Mouse (Mus musculus) ES-E14 (cell line): Measurements from ENCODE around the gene Pld4. TPM values are rescaled to one million over a fixed set of nuclear protein-coding genes. Genes with fewer than 3 reads are reported as not detected.

Experiments used
- DNase-seq: peaks from one replicate; pipeline ENCODE4 v3.0.0-alpha.2; 2013; ENCODE audit warnings: low read depth, low spot score
- H3K27ac ChIP-seq: 2 replicates; pipeline ENCODE4 v1.5.1; 2012; ENCODE audit warnings: low read depth, mild to moderate bottlenecking, low read length, moderate library complexity, mixed read lengths; ENCODE audit not compliant: poor library complexity, insufficient read depth, severe bottlenecking
- H3K36me3 ChIP-seq: 2 replicates; pipeline ENCODE4 v1.6.1; 2012; ENCODE audit warnings: mild to moderate bottlenecking, low read length, moderate library complexity, mixed read lengths; ENCODE audit not compliant: control insufficient read depth, poor library complexity, insufficient read depth, severe bottlenecking
- H3K4me1 ChIP-seq, 2 experiments: fragments of 150-350 bp in 1 of 2; sonication (generic) in 1 of 2; 2 replicates each; pipeline ENCODE4 v1.6.1; 2012; ENCODE audit warnings: low read length in 2 of 2, mild to moderate bottlenecking in 1 of 2, mixed read lengths in 1 of 2; ENCODE audit not compliant: control insufficient read depth in 2 of 2, insufficient read depth in 2 of 2, poor library complexity in 1 of 2
- H3K4me3 ChIP-seq, 2 experiments: fragments of 150-350 bp in 1 of 2; sonication (generic) in 1 of 2; 2 replicates each; pipeline ENCODE4 v1.5.1; 2012; ENCODE audit warnings: low read length in 2 of 2, low read depth in 1 of 2, mild to moderate bottlenecking in 1 of 2, mixed read lengths in 1 of 2; ENCODE audit not compliant: insufficient read depth in 1 of 2, poor library complexity in 1 of 2, severe bottlenecking in 1 of 2
- H3K9ac ChIP-seq: 2 replicates; pipeline ENCODE4 v1.6.1; 2012; ENCODE audit warnings: low read depth, mild to moderate bottlenecking, low read length, mixed read lengths; ENCODE audit not compliant: poor library complexity, insufficient read depth, severe bottlenecking
- H3K9me3 ChIP-seq: fragments of 150-350 bp; sonication (generic); 2 replicates; pipeline ENCODE4 v1.6.1; 2012; ENCODE audit warnings: low read depth, mild to moderate bottlenecking, low read length; ENCODE audit not compliant: control insufficient read depth, insufficient read depth
- CHD2 ChIP-seq: IDR thresholded peaks from 2 replicates; pipeline ENCODE4 v1.6.1; 2014; ENCODE audit warnings: mild to moderate bottlenecking, low read depth, low read length, inconsistent platforms
- HCFC1 ChIP-seq: IDR thresholded peaks from 2 replicates; pipeline ENCODE4 v1.6.1; 2012; ENCODE audit warnings: low read length, inconsistent platforms, borderline replicate concordance; ENCODE audit not compliant: insufficient read depth
- MAFK ChIP-seq: IDR thresholded peaks from 2 replicates; pipeline ENCODE4 v1.6.1; 2014; ENCODE audit warnings: mild to moderate bottlenecking, low read depth, low read length, inconsistent platforms; ENCODE audit not compliant: insufficient read depth
- ZC3H11A ChIP-seq: IDR thresholded peaks from 2 replicates; pipeline ENCODE4 v1.6.1; 2012; ENCODE audit warnings: low read depth, mild to moderate bottlenecking, inconsistent platforms, low read length, borderline replicate concordance
- ZNF384 ChIP-seq: IDR thresholded peaks from 2 replicates; pipeline ENCODE4 v1.6.1; 2012; ENCODE audit warnings: low read depth, low read length, inconsistent platforms
- in situ Hi-C, 2 experiments: fragments of 600-800 bp; cut with MboI; formaldehyde crosslinking; loops; one replicate each; pipeline ENCODE4 v1.15.1; 2025; ENCODE audit warnings: low sequenced_read_pairs in 2 of 2, inconsistent platforms in 1 of 2; ENCODE audit not compliant: unreplicated experiment in 2 of 2
- total RNA-seq: library from RNA; depleted of rRNA; stranded (reverse); fragments of 300-350 nt; gene quantifications from 2 replicates; pipeline ENCODE4 v1.2.3, GENCODE M21; 2012

Gene Pld4
- total RNA-seq, 1 experiment: 2.4 TPM

- peaks cover 57% of the 10 kb centered on the region; the same call in 1 of the 2 replicates for H3K36me3 ChIP-seq
- H3K4me3 ChIP-seq: no peak overlapping the region
- no peak for DNase-seq
- H3K27ac ChIP-seq: no peak overlapping the region
- no peak overlapping the region for H3K9ac ChIP-seq
- TF ChIP-seq CHD2 (no peak), ZC3H11A (no peak), MAFK (no peak), HCFC1 (no peak), ZNF384 (no peak)
- H3K4me1 ChIP-seq: no peaks in the 10 kb centered on the region
- no peaks in the 10 kb centered on the region for H3K9me3 ChIP-seq
- in situ Hi-C loops: no loop called here
Measured at GRCm38 (mm10) chr12:112732591-112732990, 27.9 kb upstream of the Pld4 start.

- H3K27ac ChIP-seq: no peak overlapping the region
- H3K36me3 ChIP-seq: peaks cover 70% of the 10 kb centered on the region; the same call in 1 of the 2 replicates
- no peaks in the 10 kb centered on the region for H3K9me3 ChIP-seq
- no peak overlapping the region for H3K4me3 ChIP-seq
- H3K4me1 ChIP-seq: no peaks in the 10 kb centered on the region; a peak in 2 of 4 replicates
- no peak for DNase-seq
- no peak overlapping the region for H3K9ac ChIP-seq
- in situ Hi-C loops: no loop called here
- no peak for TF ChIP-seq ZC3H11A
- no peak for TF ChIP-seq ZNF384
- TF ChIP-seq CHD2: no peak
- TF ChIP-seq HCFC1: no peak
- no peak for TF ChIP-seq MAFK
Measured at GRCm38 (mm10) chr12:112734108-112734820, 26.2 kb upstream of the Pld4 start.

- H3K36me3 ChIP-seq: peaks cover 73% of the 10 kb centered on the region; the same call in 1 of the 2 replicates
- no peak overlapping the region for H3K27ac ChIP-seq
- H3K4me3 ChIP-seq: no peak overlapping the region
- DNase-seq: no peak
- no peaks in the 10 kb centered on the region; a peak in 2 of 4 replicates for H3K4me1 ChIP-seq
- in situ Hi-C loops: no loop called here
- no peak for TF ChIP-seq CHD2
- TF ChIP-seq ZNF384: no peak
- no peak for TF ChIP-seq HCFC1
- TF ChIP-seq ZC3H11A: no peak
- TF ChIP-seq MAFK: no peak
- no peak overlapping the region for H3K9ac ChIP-seq
- H3K9me3 ChIP-seq: no peaks in the 10 kb centered on the region
Measured at GRCm38 (mm10) chr12:112734881-112735655, 25.4 kb upstream of the Pld4 start.

GRCm38 (mm10) chr12:112735896-112736635 lies 24.4 kb upstream of the Pld4 start:
- in situ Hi-C loops: no loop called here
- peaks cover 69% of the 10 kb centered on the region; the same call in 1 of the 2 replicates for H3K36me3 ChIP-seq
- no peak overlapping the region for H3K9ac ChIP-seq
- TF ChIP-seq ZNF384 (no peak), HCFC1 (no peak), ZC3H11A (no peak), CHD2 (no peak), MAFK (no peak)
- no peak overlapping the region for H3K27ac ChIP-seq
- no peak overlapping the region for H3K4me3 ChIP-seq
- DNase-seq: no peak
- no peaks in the 10 kb centered on the region; a peak in 2 of 4 replicates for H3K4me1 ChIP-seq
- no peaks in the 10 kb centered on the region for H3K9me3 ChIP-seq
